Mouse (Mus musculus): Measurements from ENCODE around the gene Mfsd12.

DNA sequence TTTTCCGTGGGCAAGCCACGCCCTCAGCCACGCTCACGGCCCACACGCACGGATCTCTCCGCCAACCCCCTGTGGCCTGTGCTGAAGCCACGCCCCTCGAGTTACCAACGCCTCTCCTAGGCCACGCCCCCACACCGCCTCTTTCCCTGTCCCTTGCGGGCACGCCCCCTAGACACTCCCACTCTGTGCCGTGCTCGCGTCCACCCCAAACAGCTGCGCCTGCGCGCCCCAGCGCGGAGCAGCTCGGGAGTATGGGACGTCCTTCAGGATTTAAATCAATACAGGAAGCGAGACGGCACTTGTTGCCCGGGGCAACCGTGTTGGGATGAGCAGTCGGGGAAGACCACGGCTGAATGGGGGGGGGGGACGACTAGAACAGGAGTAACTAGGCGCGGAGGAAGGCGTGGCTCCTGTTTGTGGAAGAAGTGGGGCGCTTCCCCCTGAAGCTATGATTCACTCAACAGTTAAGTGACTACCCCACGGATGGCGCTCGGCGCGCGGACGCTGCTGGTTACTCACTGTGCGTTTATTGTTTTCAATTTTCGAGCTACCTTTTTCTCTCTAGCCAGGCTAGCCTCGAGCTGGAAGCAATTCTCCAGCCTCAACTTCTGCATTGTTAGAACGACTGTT, 21.4 kb downstream of the Mfsd12 start:
- TF ChIP-seq FLI1 (IDR thresholded peaks at IDR 0.05; ENCODE audit: low read length) = 0 out of 2 replicates have a peak, but pooled peaks have one; percentile 21
- TF ChIP-seq GATA1 (IDR thresholded peaks at IDR 0.05; ENCODE audit: borderline replicate concordance, low read length) = no peak
